Mouse (Mus musculus) erythroblast, embryonic 14.5 days (primary cell): ENCODE data around the gene Foxe3. TPM values are rescaled to one million over a fixed set of nuclear protein-coding genes. Genes with fewer than 3 reads are reported as not detected.
"Not testable (repeated sequence)": the region's sequence is repeated elsewhere in the genome, so short reads cannot be mapped to it uniquely, and the experiment has no call there.

Experiments used
- H3K27me3 ChIP-seq: 2 replicates; pipeline ENCODE4 v1.6.1; 2012; ENCODE audit warnings: inconsistent platforms; ENCODE audit not compliant: control insufficient read depth
- H3K36me3 ChIP-seq: 2 replicates; pipeline ENCODE4 v1.6.1; 2012; ENCODE audit warnings: mild to moderate bottlenecking, inconsistent platforms; ENCODE audit not compliant: control insufficient read depth
- H3K4me1 ChIP-seq: 2 replicates; pipeline ENCODE4 v1.6.1; 2012; ENCODE audit warnings: inconsistent platforms; ENCODE audit not compliant: control insufficient read depth
- H3K4me3 ChIP-seq: replicated peaks from 2 replicates; pipeline ENCODE3; 2012; ENCODE audit warnings: moderate library complexity, mild to moderate bottlenecking, inconsistent platforms
- H3K9me3 ChIP-seq: 2 replicates; pipeline ENCODE4 v1.6.1; 2012; ENCODE audit warnings: low read length, inconsistent platforms, mixed read lengths; ENCODE audit not compliant: control insufficient read depth
- GATA1 ChIP-seq: IDR thresholded peaks from 2 replicates; pipeline ENCODE4 v1.6.1; 2012; ENCODE audit warnings: low read length, inconsistent platforms, mixed read lengths
- TAL1 ChIP-seq: IDR thresholded peaks from 3 replicates; pipeline ENCODE4 v1.6.1; 2012; ENCODE audit warnings: low read length, inconsistent platforms, mixed read lengths
- polyA plus RNA-seq: library from polyadenylated mRNA; stranded (reverse); fragments of >175 nt; gene quantifications from 2 replicates; pipeline ENCODE4 v1.2.3, GENCODE M21; 2012

The Foxe3 gene
- not detected in 2 replicates for polyA plus RNA-seq

GRCm38 (mm10) chr4:114925917-114926312, at the start of gene Foxe3:
TSS of gene Foxe3 (minus strand) at chr4:114926013.
- no peak within 1 kb of the TSS for H3K4me3 ChIP-seq
- H3K27me3 ChIP-seq: peaks cover 80% of the 10 kb centered on the region
- TF ChIP-seq GATA1 (no peak), TAL1 (no peak)
- H3K9me3 ChIP-seq: peaks cover 2% of the 10 kb centered on the region; the same call in 1 of the 2 replicates
- no peaks in the 10 kb centered on the region for H3K4me1 ChIP-seq
- no peaks in the 10 kb centered on the region for H3K36me3 ChIP-seq

- H3K4me3 ChIP-seq: no peak overlapping the region
- no peak for TF ChIP-seq TAL1
- TF ChIP-seq GATA1: no peak
- H3K27me3 ChIP-seq: no peaks in the 10 kb centered on the region
- H3K36me3 ChIP-seq: peaks cover 9% of the 10 kb centered on the region
- no peaks in the 10 kb centered on the region for H3K9me3 ChIP-seq
- H3K4me1 ChIP-seq: no peaks in the 10 kb centered on the region
These were observed 47.5 kb upstream of the Foxe3 start for GRCm38 (mm10) chr4:114973229-114973740.

DNA sequence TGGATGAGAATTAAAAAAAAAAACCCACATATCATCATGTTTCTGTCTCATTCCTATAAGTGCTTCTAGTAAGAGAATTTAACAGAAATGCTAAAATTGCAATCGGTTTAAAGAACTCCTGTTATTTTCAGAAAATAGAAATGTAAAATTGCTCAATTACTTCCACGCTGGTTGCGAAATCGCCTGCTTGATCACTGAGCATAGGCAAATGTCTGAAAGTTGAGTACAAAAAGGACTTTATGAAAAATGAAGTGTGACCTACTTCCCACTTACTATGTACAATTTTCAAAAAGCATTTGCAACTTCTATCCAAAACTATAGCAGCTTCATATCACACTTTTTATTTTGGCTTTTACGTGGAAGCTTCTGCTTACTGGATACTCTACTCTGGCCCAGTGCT, 44.9 kb upstream of the Foxe3 start:
- peaks cover 32% of the 10 kb centered on the region for H3K36me3 ChIP-seq
- no peaks in the 10 kb centered on the region for H3K9me3 ChIP-seq
- TF ChIP-seq TAL1 (no peak), GATA1 (no peak)
- no peaks in the 10 kb centered on the region for H3K27me3 ChIP-seq
- no peaks in the 10 kb centered on the region for H3K4me1 ChIP-seq
- no peak overlapping the region for H3K4me3 ChIP-seq

GRCm38 (mm10) chr4:114960881-114961280, 35.1 kb upstream of the Foxe3 start:
- H3K4me1 ChIP-seq, H3K9me3 ChIP-seq, H3K4me3 ChIP-seq, H3K27me3 ChIP-seq: not testable (repeated sequence)
- H3K36me3 ChIP-seq: peaks cover 52% of the 10 kb centered on the region

GRCm38 (mm10) chr4:114959533-114959932, 33.7 kb upstream of the Foxe3 start:
- Histone ChIP-seq H3K4me3 (no peak overlapping the region), H3K27me3 (no peaks in the 10 kb centered on the region), H3K9me3 (no peaks in the 10 kb centered on the region), H3K36me3 (peaks cover 38% of the 10 kb centered on the region), H3K4me1 (no peaks in the 10 kb centered on the region)
- TF ChIP-seq GATA1 (no peak), TAL1 (no peak)

DNA sequence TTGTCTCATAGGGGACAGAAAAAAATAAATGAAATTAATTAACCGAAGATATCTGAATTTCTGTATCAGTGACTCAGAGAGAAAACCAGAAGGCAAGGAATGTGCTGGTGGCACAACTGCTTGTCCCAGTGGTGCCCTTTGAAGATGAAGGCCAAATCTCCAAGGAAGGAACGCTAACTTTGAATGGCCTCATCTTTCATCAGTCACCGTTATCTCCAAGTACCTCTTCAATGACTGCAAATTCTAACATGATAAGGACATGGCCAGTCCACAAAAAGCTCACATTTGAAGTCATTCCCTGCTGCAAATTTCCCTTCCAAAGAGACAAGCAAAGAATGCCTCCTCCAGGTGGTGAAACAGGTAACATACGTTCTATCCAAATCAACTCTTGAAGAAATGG, 33.0 kb upstream of the Foxe3 start:
- Histone ChIP-seq H3K4me3 (no peak overlapping the region), H3K36me3 (peaks cover 33% of the 10 kb centered on the region), H3K27me3 (no peaks in the 10 kb centered on the region), H3K4me1 (no peaks in the 10 kb centered on the region), H3K9me3 (no peaks in the 10 kb centered on the region)
- TF ChIP-seq GATA1 (no peak), TAL1 (no peak)

- Histone ChIP-seq H3K4me1 (no peaks in the 10 kb centered on the region), H3K4me3 (no peak overlapping the region), H3K27me3 (no peaks in the 10 kb centered on the region), H3K36me3 (peaks cover 32% of the 10 kb centered on the region), H3K9me3 (no peaks in the 10 kb centered on the region)
- TF ChIP-seq GATA1: no peak
- TF ChIP-seq TAL1: no peak
These were observed 32.4 kb upstream of the Foxe3 start for GRCm38 (mm10) chr4:114958231-114958630.

- H3K27me3 ChIP-seq: no peaks in the 10 kb centered on the region
- H3K36me3 ChIP-seq: peaks cover 24% of the 10 kb centered on the region
- H3K4me1 ChIP-seq: no peaks in the 10 kb centered on the region
- no peak overlapping the region for H3K4me3 ChIP-seq
- TF ChIP-seq TAL1 (no peak), GATA1 (no peak)
- no peaks in the 10 kb centered on the region for H3K9me3 ChIP-seq
These were observed 31.6 kb upstream of the Foxe3 start for GRCm38 (mm10) chr4:114957403-114957802.

DNA sequence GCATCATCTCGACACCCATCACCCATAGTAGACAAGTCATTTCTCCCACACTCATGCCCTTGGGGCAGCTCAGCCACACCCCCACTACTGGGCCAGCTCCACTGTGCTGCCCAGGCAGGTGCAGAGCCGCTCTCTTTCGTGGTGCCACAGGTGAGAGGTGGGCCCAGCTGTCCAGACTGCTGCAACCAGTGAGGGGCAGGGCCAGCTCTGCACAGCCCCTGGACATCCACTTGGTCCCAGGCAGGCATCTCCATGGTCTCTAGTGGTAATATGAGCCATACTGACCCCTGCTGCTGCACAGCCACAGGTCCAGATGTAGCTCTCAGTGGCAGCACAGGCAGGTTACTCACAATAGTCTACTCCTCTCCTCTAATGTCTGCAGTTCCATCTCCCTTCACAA, 27.4 kb upstream of the Foxe3 start:
- Histone ChIP-seq H3K4me3 (no peak overlapping the region), H3K4me1 (no peaks in the 10 kb centered on the region), H3K9me3 (no peaks in the 10 kb centered on the region), H3K27me3 (peaks cover 8% of the 10 kb centered on the region), H3K36me3 (no peaks in the 10 kb centered on the region)
- TF ChIP-seq TAL1 (no peak), GATA1 (no peak)

DNA sequence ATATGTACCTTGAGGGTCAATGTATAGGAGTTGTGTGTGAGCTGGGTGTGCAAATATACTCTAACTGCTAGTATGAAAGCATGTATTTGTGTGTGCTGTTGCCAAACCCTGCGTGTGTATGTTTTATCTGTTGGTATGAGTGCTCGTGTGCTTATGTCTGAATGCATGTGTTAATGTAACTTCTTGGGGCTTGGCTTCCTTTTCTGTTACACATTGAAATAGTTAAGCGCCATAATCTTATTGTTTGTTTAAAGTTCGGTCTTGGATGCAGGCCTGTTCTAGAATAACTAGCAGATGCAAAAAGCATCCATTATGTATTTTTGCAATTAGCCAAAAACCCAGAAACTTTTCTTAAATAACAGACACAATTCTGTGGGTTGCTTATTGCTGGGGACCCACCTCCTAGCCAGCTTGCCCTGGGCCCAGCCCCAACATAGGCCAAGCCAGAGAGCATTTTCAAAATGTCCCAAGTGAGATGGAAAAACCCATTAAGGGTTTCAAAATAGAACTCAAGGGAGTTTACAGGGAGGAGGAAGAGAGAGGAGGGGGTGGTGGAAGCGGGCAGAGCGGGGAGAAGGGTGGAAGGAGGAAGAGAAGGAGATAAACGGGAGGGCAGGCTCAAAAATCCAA, 22.2 kb upstream of the Foxe3 start:
- H3K4me3 ChIP-seq: no peak overlapping the region
- no peaks in the 10 kb centered on the region for H3K36me3 ChIP-seq
- peaks cover 11% of the 10 kb centered on the region for H3K27me3 ChIP-seq
- TF ChIP-seq TAL1: no peak
- no peak for TF ChIP-seq GATA1
- no peaks in the 10 kb centered on the region for H3K9me3 ChIP-seq
- H3K4me1 ChIP-seq: no peaks in the 10 kb centered on the region
